Mouse (Mus musculus) olfactory bulb, adult 2 months (tissue): Measurements from ENCODE around the gene Myl6. TPM values are rescaled to one million over a fixed set of nuclear protein-coding genes. Genes with fewer than 3 reads are reported as not detected.

Experiments used
- H3K27ac ChIP-seq: fragments of 200-500 bp; 2 replicates; pipeline ENCODE4 v1.5.1; 2012; ENCODE audit warnings: low read depth, low read length; ENCODE audit not compliant: insufficient read depth
- H3K4me1 ChIP-seq: fragments of 200-500 bp; 2 replicates; pipeline ENCODE4 v1.6.1; 2012; ENCODE audit warnings: low read length; ENCODE audit not compliant: control insufficient read depth, insufficient read depth
- H3K4me3 ChIP-seq: fragments of 200-500 bp; 2 replicates; pipeline ENCODE4 v1.5.1; 2012; ENCODE audit warnings: mild to moderate bottlenecking, low read depth, low read length, moderate library complexity; ENCODE audit not compliant: insufficient read depth
- CTCF ChIP-seq: fragments of 200-500 bp; IDR thresholded peaks from 2 replicates; pipeline ENCODE4 v1.5.1; 2012; ENCODE audit warnings: low read depth, mild to moderate bottlenecking, low read length, moderate library complexity; ENCODE audit not compliant: insufficient read depth
- POLR2A ChIP-seq: fragments of 200-500 bp; IDR thresholded peaks from 2 replicates; pipeline ENCODE4 v1.6.1; 2012; ENCODE audit warnings: mild to moderate bottlenecking, low read depth, low read length, moderate library complexity; ENCODE audit not compliant: insufficient read depth
- WGBS: fragments of 180-500 bp; shearing (Covaris S2); methylation state at CpG from one replicate; pipeline ENCODE4 v1.1.7; 2018; 5-methylcytosine and 5-hydroxymethylcytosine counted together
- polyA plus RNA-seq: library from polyadenylated mRNA; stranded (reverse); fragments of >200 nt; gene quantifications from 2 replicates; pipeline ENCODE4 v1.2.4, GENCODE M21; 2012; ENCODE audit warnings: low replicate concordance; ENCODE audit not compliant: missing spikeins, insufficient read depth, insufficient read length

Gene Myl6
- polyA plus RNA-seq, 1 experiment: not detected

DNA sequence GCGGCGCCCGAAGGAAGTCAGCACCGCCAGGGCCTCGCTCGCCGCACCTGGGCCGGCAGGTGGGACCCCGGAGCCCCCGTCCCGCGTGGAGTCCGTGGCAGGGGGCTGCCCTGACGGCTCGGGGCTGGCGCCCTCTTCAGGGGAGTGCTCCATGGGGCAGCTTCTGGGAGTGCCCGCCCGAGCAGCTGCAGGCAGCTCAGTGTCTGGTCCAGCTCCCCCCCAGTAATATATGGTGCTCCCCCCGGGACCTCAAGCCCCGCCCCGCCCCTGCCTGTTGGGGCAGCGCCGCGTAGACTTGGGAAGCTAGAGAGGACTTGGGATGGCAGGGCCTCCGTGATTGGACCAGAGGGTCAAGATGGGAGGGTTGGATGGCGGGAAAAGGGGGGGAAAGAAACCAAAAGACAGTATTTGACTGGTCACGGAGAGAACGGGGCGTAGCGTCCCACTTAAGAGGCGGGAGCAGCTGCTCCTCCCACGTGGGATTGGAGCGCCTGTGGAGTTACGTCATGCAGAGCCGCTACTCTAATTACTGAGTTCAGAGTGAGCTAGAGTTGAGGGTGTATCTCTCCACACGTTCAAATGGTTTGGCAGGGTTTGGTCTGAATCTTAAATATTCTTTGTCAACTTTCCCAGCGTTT, 31.8 kb upstream of the Myl6 start, which contains the start of gene Esyt1:
Esyt1 (minus strand) TSS at position 201 of the 638 bp plus-strand sequence.
- Histone ChIP-seq H3K4me3 (peak within 1 kb of the TSS; percentile 80), H3K27ac (0 out of 2 replicates have a peak within 1 kb of the TSS, but pooled peaks have one; percentile 9), H3K4me1 (peaks cover 8% of the 10 kb centered on the region)
- TF ChIP-seq POLR2A (no peak), CTCF (peak; percentile 26; the same call in 1 of the 2 replicates)
- under 1% methylated on average over 37 of the region's 37 CpGs for WGBS

DNA sequence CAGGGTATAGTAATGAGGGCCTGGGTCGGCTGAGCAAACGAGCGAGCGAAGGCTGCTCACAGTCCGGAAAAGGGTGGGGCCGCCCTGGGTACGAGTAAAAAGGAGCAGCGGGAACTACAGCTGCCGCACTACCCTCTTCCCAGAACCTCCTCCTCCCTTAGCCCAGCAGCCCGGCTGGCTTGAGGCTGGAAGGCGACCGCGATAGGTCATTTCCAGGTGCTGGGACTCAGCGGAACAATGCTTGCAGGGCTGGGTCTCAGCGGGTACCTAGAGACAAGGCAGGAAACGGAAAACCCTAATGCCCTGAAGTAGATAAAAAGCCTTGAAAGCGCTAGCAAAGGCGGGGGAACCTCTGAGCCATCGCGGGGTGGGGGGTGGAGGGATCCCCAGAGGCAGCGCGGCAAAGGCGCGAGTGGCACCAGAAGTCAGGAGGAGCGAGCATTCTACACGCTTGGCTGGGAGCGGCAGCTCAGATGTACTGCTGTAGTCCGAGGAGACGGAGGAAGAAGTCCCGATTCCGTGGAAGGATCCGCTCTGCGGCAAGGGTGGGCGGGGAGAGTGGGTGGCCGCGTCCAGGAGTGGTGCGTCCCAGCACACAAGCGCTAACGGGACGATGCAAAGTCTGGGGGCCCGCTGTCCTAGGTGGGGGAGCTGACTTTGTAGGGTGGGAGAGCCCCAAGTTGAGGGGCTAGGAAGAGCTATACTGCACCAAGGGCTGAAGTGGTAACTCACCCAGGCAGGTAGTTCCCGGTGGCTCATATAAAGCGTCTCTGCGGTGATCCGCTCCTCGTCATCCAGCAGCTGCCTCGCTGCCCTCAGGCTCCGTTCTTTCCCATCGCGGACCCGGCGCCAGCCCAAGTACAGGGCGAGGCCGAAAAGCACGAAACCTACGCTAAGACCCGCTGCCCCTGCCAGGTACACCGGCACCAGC, 31.1 kb upstream of the Myl6 start:
- 2% methylated on average over 58 of the region's 58 CpGs for WGBS
- H3K27ac ChIP-seq: 0 out of 2 replicates have a peak overlapping the region, but pooled peaks have one; percentile 9
- no peak for TF ChIP-seq CTCF
- TF ChIP-seq POLR2A: no peak
- peaks cover 8% of the 10 kb centered on the region for H3K4me1 ChIP-seq
- H3K4me3 ChIP-seq: peak overlapping the region; percentile 80

DNA sequence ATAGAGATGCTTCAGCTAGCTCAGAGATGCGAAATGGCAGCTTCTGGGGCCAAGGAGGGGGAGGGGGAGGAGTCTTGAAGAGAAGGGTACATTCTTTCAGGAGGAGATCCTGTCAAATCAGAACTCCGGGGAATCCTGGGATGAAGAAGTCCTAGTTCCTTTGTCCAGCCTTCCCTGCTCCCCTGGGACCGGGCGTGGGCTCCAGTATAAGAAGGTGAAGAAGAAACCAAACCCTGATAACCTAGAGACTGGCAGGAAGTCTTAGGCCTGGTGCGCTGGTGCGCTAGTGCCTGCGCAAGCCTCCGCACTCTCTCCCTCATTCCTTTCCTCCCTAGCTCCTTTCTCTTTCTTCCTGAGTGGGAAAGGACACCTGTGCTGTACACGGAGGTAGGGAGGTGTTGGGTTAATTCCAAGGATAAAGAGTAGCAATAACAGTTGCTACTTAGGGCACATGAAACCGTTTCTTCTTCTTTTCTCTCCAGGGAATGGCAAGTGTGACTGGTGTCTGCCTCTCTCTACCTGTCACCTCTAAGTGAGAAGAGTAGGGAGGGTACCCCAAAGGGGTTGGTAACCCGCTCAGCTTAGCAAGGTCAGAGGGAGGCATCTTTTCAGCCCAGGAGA, 30.3 kb upstream of the Myl6 start:
- no peak for TF ChIP-seq CTCF
- no peak for TF ChIP-seq POLR2A
- Histone ChIP-seq H3K27ac (no peak overlapping the region), H3K4me3 (peak overlapping the region; percentile 80), H3K4me1 (peaks cover 8% of the 10 kb centered on the region)
- WGBS: 59% methylated on average over 11 of the region's 11 CpGs

DNA sequence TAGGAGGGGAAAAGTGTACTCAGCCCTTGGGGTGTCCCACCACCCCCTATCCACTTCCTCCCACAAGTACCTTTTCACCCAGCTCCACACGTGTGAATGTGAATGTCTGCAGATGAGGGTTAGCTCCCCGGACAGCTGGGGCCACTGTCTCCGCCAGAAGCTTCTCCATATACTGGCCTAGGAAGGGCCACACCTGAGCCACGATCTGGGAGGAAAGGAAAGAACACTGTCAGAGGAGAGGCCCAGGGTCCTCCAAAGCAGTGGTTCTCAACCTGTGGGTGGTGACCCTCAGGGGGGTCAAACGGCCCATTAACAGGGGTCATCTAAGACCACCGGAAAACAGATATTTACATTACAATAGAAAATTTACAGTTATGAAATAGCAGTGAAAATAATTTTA, 28.4 kb upstream of the Myl6 start:
- 84% methylated on average over 6 of the region's 6 CpGs for WGBS
- Histone ChIP-seq H3K27ac (no peak overlapping the region), H3K4me1 (peaks cover 8% of the 10 kb centered on the region), H3K4me3 (no peak overlapping the region)
- TF ChIP-seq CTCF: no peak
- no peak for TF ChIP-seq POLR2A

DNA sequence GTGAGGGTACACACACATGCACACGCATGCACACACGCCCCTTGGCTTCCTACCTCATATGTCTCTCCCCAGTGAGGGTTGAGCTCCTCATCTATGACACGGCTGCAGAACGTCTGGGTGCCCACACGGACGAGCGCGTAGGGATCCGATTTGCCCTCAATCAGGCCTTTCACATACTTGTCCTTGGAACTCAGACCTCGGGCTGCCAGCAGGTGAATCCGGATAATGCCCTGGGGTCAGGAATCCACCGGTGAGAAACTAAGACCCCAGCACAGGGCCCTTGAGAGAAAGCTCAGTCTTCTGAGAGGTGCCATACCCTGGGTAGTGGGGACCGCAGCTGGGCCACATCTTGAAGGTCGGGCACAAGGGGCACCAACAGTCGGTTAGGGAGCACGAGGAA, 26.6 kb upstream of the Myl6 start:
- H3K4me1 ChIP-seq: peaks cover 6% of the 10 kb centered on the region; the same call in 1 of the 2 replicates
- no peak for TF ChIP-seq CTCF
- no peak for TF ChIP-seq POLR2A
- 90% methylated on average over 16 of the region's 16 CpGs for whole genome bisulfite sequencing
- H3K27ac ChIP-seq: no peak overlapping the region
- no peak overlapping the region for H3K4me3 ChIP-seq

DNA sequence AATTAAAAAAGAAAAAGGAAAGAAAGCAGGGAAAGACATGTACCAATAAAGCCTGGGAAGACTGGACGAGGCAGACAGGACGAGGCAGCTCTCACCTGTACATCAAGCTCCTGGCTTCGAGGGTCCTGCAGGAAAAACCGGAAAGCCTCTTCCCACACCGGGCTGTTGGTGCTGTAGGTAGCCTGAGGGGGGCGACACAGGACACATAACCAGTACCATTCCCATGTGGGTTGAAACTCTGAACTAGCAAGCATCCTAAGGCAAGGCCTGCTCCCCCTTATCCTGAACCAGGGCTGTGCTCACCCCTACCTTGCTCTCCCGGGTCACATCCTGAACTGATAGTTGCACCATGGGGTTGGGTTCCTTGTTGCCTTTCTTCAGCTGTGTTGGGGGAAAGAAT, 24.9 kb upstream of the Myl6 start:
- Histone ChIP-seq H3K27ac (no peak overlapping the region), H3K4me3 (no peak overlapping the region), H3K4me1 (no peaks in the 10 kb centered on the region)
- TF ChIP-seq POLR2A: no peak
- TF ChIP-seq CTCF: peak; percentile 21; the same call in 1 of the 2 replicates
- 79% methylated on average over 7 of the region's 7 CpGs for WGBS

DNA sequence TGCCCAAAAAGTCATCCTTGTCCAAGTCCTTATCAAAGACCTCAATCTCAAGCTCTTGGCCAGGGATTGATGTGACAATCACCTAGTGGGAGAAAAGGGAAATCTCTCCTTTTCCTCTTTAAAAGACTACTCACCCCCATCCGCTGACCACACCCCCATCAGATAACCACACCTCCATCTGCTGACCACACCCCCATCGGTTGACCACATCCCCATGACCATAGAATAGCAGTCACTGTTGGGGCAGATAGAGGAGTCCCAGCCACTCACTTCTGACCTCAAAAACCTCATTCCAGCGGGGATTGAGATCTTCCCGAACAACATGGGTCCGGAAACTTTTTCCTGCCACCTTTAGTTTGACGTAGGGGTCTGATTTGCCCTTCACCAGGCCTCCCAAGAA, 22.7 kb upstream of the Myl6 start:
- no peak overlapping the region for H3K4me3 ChIP-seq
- WGBS: 45% methylated on average over 6 of the region's 6 CpGs
- no peak for TF ChIP-seq POLR2A
- no peak for TF ChIP-seq CTCF
- no peak overlapping the region for H3K27ac ChIP-seq
- H3K4me1 ChIP-seq: no peaks in the 10 kb centered on the region

DNA sequence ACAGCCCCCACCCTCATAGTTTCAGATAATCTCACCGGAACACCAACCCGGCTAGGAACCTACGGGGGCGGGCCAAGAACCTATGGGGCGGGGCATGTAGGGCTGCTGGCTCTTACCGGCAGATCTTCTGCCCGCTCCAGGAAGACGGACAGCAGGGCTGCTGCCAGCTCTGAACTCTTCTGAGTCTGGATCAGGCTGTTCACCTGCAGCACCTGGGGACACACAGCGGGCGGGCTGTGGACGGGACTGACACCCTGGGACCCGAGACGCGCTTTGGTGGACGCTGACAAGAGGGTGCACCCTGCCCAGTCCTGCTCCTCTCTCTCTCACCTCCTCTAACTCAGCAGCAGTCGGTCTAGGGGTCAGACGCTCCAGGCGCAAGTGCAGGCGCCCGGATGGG, 22.1 kb upstream of the Myl6 start:
- H3K4me1 ChIP-seq: no peaks in the 10 kb centered on the region
- 39% methylated on average over 20 of the region's 20 CpGs for WGBS
- H3K4me3 ChIP-seq: no peak overlapping the region
- no peak overlapping the region for H3K27ac ChIP-seq
- no peak for TF ChIP-seq POLR2A
- no peak for TF ChIP-seq CTCF

DNA sequence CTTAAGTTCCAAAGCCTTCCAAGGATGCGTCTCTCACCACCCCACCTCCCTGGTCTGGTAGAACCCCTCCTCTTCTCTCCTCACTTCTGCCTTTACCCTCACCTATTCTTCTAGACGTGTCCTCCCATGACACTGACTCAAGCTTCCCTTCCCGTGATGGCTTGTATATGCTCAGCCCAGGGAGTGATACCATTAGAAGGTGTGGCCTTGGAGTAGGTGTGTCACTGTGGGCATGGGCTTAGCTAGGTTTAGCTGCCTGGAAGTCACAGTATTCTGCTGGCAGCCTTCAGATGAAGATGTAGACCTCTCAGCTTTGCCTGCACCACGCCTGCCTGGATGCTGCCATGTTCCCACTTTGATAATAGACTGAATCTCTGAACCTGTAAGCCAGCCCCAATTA, 21.1 kb upstream of the Myl6 start:
- WGBS: 88% methylated on average over 4 of the region's 4 CpGs
- Histone ChIP-seq H3K4me3 (no peak overlapping the region), H3K27ac (no peak overlapping the region), H3K4me1 (no peaks in the 10 kb centered on the region)
- TF ChIP-seq CTCF (no peak), POLR2A (no peak)
